Mouse (Mus musculus) forebrain, embryonic 13.5 days (tissue): ENCODE measurements around the gene Zbtb42. TPM values are rescaled to one million over a fixed set of nuclear protein-coding genes. Genes with fewer than 3 reads are reported as not detected.

Experiments used
- ATAC-seq: fragments of 200-750 bp; cut with Nextera tagmentation; 2 replicates; pipeline ENCODE4 v1.8.0; 2017
- H3K27ac ChIP-seq: fragments of 300-500 bp; sonication (generic); 2 replicates; pipeline ENCODE4 v1.5.1; 2015; ENCODE audit warnings: inconsistent platforms, mild to moderate bottlenecking, moderate library complexity
- H3K27me3 ChIP-seq: fragments of 300-500 bp; sonication (generic); 2 replicates; pipeline ENCODE4 v1.6.1; 2015; ENCODE audit warnings: mild to moderate bottlenecking, inconsistent platforms
- H3K36me3 ChIP-seq: fragments of 300-500 bp; sonication (generic); 2 replicates; pipeline ENCODE4 v1.6.1; 2015; ENCODE audit warnings: mild to moderate bottlenecking, inconsistent platforms; ENCODE audit not compliant: poor library complexity, severe bottlenecking
- H3K4me1 ChIP-seq: fragments of 300-500 bp; sonication (generic); 2 replicates; pipeline ENCODE4 v1.6.1; 2015; ENCODE audit warnings: inconsistent platforms
- H3K4me2 ChIP-seq: fragments of 300-500 bp; sonication (generic); 2 replicates; pipeline ENCODE4 v1.6.1; 2015; ENCODE audit warnings: inconsistent platforms, mild to moderate bottlenecking, moderate library complexity
- H3K4me3 ChIP-seq: fragments of 300-500 bp; sonication (generic); 2 replicates; pipeline ENCODE4 v1.5.1; 2015; ENCODE audit warnings: mild to moderate bottlenecking, inconsistent platforms
- H3K9ac ChIP-seq: fragments of 300-500 bp; sonication (generic); 2 replicates; pipeline ENCODE4 v1.6.1; 2015; ENCODE audit warnings: mild to moderate bottlenecking, inconsistent platforms
- H3K9me3 ChIP-seq: fragments of 300-500 bp; sonication (generic); replicated peaks from 2 replicates; pipeline ENCODE4 v1.6.1; 2016; ENCODE audit warnings: inconsistent platforms
- WGBS: fragments of 180-500 bp; shearing (Covaris S2); methylation state at CpG from one replicate; pipeline ENCODE4 v1.1.7; 2015; 5-methylcytosine and 5-hydroxymethylcytosine counted together
- polyA plus RNA-seq: library from polyadenylated mRNA; unstranded; fragments of >200 nt; fragmentation: Nextera tagmentation; extraction: Ambion mirVana; gene quantifications from 2 replicates; pipeline ENCODE4 v1.2.1, GENCODE M21; 2015

Gene Zbtb42
- polyA plus RNA-seq: 2.1 and 2.4 TPM in 2 replicates

DNA sequence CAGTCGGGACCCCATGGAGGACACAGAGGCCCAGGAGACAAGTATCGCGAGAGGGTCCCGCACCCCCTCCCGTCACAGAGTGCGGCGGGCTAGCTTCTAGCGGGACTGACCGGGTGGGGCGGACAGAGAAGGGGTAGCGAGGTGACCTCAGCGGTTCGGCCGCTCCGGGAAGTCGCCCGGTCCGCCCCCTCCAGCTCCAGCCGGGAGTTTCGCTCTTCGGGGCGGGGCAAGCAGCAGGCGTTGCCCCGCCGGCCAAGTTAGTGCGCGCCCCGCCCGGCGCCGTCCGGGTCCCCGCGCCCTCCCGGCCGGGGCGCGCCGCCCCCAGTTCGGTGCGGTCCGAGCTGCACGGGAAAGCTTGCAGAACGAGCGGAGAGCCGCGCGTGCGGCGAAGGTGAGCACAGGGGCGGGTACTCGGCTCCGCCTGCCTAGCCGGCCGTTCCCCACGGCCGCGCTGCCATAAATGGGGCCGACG, at the start of gene Zbtb42:
Gene Zbtb42, plus strand, starts transcription at position 274 of the 472 bp plus-strand sequence.
- Histone ChIP-seq H3K27ac (no peak within 1 kb of the TSS), H3K36me3 (no peaks in the 10 kb centered on the region), H3K9me3 (no peaks in the 10 kb centered on the region), H3K27me3 (peaks cover 46% of the 10 kb centered on the region), H3K4me2 (peak within 1 kb of the TSS; percentile 95), H3K9ac (peak within 1 kb of the TSS; percentile 71), H3K4me3 (peak within 1 kb of the TSS; percentile 59), H3K4me1 (peaks cover 41% of the 10 kb centered on the region)
- ATAC-seq: peak; percentile 23; the same call in 1 of the 2 replicates
- 1% methylated on average over 57 of the region's 60 CpGs for WGBS

DNA sequence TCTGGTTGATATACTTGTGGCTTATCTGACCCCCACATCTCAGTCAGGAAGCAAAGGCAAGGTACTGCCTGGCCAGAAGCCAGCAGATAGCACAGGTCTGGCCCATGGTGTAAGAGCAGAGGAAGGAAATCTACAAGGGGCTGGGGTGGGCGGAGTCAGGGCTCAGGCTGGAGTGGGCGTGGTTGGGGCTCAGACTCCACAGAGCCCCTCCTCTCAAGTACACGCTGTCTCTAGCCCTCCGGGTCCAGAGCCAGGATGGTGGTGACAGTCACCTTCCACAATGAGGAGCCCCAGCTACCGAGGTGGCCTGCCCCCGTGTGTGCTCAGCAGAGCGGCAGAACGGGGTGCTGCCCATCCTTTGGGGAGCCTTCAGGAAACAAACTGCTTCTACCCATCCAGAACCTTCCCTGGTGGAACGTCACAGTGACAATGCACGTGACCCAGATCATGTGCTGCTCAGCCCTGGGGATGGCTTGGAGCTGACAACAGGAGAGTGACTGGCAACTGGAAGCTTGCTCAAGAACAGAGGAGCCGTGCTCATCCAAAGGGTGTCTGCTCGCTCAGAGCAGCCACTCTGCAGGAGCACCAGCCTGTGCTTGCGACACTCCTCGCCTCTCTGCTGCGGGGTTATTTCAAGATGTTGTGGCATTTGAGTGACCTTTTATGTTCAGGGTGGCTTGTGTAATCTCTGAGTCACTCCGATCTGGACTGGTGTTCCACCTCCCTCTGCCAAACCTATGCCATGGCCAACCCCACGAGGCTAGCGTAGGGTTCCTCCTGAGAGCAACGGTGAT, 49.5 kb upstream of the Zbtb42 start:
- H3K4me2 ChIP-seq: peak overlapping the region; percentile 53
- no peak overlapping the region for H3K27ac ChIP-seq
- no peaks in the 10 kb centered on the region for H3K27me3 ChIP-seq
- H3K9ac ChIP-seq: no peak overlapping the region
- peak; percentile 81 for ATAC-seq
- H3K4me1 ChIP-seq: peaks cover 8% of the 10 kb centered on the region
- H3K36me3 ChIP-seq: no peaks in the 10 kb centered on the region
- no peaks in the 10 kb centered on the region for H3K9me3 ChIP-seq
- WGBS: 39% methylated on average over 19 of the region's 19 CpGs
- peak overlapping the region; percentile 22 for H3K4me3 ChIP-seq

DNA sequence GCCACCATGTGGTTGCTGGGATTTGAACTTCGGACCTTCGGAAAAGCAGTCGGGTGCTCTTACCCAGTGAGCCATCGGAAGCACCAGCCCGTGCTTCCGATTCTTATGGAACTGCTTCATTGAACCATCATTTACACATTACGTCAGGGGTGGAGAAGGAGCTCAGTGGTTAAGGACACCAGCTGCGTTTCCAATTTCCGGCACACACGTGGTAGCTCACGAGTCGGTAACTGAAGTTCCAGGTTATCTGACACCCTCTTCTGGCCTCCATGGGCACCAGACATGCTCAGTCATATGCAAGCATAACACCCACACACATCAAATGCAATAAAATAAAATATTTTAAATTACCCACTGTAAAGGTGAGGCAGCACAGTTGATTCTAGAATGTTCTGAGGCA, 48.6 kb upstream of the Zbtb42 start:
- H3K27ac ChIP-seq: no peak overlapping the region
- WGBS: 95% methylated on average over 12 of the region's 12 CpGs
- no peak overlapping the region for H3K4me2 ChIP-seq
- no peak for ATAC-seq
- no peaks in the 10 kb centered on the region for H3K9me3 ChIP-seq
- no peaks in the 10 kb centered on the region for H3K27me3 ChIP-seq
- H3K4me1 ChIP-seq: peaks cover 8% of the 10 kb centered on the region
- no peak overlapping the region for H3K9ac ChIP-seq
- no peak overlapping the region for H3K4me3 ChIP-seq
- H3K36me3 ChIP-seq: no peaks in the 10 kb centered on the region

DNA sequence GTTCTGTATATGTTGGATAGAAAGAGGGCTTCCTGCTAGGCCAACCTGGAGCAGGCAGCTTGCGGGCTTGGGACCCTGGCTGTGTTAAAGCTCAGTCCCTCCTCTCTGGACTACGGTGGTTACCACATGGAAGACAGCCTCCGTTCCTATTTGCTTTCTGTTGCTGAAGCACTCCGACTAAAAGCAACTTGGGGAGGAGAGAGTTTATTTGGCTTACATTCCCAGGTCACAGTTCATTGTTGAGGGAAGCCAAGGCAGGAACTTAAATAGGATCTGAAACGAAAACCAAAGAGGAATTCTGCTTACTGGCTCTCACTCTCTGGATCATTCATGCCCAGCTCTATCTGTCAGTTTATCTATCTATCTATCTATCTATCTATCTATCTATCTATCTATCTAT, 47.8 kb upstream of the Zbtb42 start:
- H3K36me3 ChIP-seq: no peaks in the 10 kb centered on the region
- peaks cover 8% of the 10 kb centered on the region for H3K4me1 ChIP-seq
- H3K27me3 ChIP-seq: no peaks in the 10 kb centered on the region
- ATAC-seq: no peak
- H3K9me3 ChIP-seq: no peaks in the 10 kb centered on the region
- no peak overlapping the region for H3K4me2 ChIP-seq
- no peak overlapping the region for H3K27ac ChIP-seq
- H3K9ac ChIP-seq: no peak overlapping the region
- no peak overlapping the region for H3K4me3 ChIP-seq
- WGBS: 80% methylated on average over 5 of the region's 5 CpGs

DNA sequence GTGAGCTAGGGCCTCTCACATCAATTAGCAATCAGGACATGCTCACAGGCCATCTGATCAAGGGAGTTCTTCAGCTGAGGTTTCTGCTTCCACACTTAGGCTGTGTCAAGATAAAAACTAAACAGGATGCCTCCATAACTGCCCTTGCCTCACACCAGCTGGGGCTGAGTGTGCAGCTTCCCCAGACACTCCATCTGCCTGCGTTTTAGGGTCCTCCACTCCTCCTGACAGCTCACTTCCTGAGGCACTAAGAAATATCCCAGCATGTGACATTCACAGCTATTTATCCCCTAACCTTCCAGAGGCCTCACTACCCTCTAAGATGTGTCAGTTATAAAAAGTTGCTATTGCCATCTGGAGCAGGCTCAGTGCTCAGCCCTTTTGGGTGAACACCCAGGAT, 47.2 kb upstream of the Zbtb42 start:
- Histone ChIP-seq H3K27ac (no peak overlapping the region), H3K36me3 (no peaks in the 10 kb centered on the region), H3K4me1 (peaks cover 8% of the 10 kb centered on the region), H3K9me3 (no peaks in the 10 kb centered on the region), H3K4me3 (no peak overlapping the region), H3K4me2 (no peak overlapping the region), H3K9ac (no peak overlapping the region), H3K27me3 (no peaks in the 10 kb centered on the region)
- ATAC-seq: no peak
- 82% methylated on average over 1 of the region's 1 CpGs for WGBS

DNA sequence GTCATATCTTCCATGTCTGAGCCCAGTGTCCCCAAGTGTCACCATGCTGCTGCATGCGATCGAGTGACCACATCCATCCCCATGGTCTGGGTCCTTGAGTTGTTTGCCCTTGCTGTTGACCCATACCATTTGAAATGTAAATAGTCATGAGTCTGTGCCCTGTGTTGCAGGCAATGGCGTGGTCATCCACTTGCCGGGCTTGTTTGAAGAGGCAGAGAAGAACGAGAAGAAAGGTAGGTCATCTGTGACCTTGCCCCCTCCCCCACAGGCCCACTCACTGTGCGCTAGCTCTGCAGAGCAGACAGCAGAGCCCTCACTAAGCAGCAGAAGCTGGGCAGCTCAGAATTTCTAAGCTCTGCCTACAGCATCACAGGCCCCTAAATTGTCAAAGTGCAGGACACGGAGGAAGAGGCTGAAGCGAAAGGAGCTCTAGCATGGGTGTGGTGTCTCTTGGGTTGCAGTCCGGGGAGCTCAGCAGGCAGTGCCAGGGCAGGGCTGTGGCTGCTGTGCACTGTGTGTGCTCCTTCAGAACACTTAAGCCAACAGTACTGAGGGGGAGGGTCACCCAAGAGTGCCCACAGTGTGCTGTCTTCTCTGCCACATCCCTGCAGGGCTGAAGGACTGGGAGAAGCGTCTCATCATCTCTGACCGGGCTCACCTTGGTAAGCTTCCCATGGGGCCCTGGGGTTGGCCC, 46.4 kb upstream of the Zbtb42 start:
- H3K9me3 ChIP-seq: no peaks in the 10 kb centered on the region
- 83% methylated on average over 11 of the region's 11 CpGs for WGBS
- no peaks in the 10 kb centered on the region for H3K36me3 ChIP-seq
- no peak for ATAC-seq
- H3K4me2 ChIP-seq: no peak overlapping the region
- H3K4me3 ChIP-seq: no peak overlapping the region
- H3K27me3 ChIP-seq: no peaks in the 10 kb centered on the region
- H3K4me1 ChIP-seq: peaks cover 8% of the 10 kb centered on the region
- H3K9ac ChIP-seq: no peak overlapping the region
- no peak overlapping the region for H3K27ac ChIP-seq

DNA sequence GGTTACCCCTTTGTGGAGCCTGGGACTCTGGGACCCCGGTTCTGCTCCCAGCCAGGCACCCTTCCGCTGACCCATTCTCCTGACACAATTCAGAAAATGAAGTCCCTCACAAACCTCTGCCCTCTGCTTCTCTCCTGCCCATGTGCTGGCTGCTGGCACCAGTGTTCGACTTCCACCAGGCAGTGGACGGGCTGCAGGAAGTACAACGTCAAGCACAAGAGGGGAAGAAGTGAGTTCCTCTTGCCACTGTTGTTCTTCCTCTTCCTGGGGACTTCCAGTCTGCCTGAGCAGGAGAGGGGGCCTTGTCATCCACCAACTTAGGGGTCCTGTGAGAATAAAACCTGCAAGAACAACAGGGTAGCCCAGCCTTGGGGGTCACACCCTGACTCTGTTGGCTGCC, 45.7 kb upstream of the Zbtb42 start:
- Histone ChIP-seq H3K27ac (no peak overlapping the region), H3K36me3 (no peaks in the 10 kb centered on the region), H3K27me3 (no peaks in the 10 kb centered on the region), H3K9ac (no peak overlapping the region), H3K4me1 (peaks cover 8% of the 10 kb centered on the region), H3K9me3 (no peaks in the 10 kb centered on the region), H3K4me3 (no peak overlapping the region), H3K4me2 (no peak overlapping the region)
- 85% methylated on average over 5 of the region's 5 CpGs for WGBS
- ATAC-seq: no peak

DNA sequence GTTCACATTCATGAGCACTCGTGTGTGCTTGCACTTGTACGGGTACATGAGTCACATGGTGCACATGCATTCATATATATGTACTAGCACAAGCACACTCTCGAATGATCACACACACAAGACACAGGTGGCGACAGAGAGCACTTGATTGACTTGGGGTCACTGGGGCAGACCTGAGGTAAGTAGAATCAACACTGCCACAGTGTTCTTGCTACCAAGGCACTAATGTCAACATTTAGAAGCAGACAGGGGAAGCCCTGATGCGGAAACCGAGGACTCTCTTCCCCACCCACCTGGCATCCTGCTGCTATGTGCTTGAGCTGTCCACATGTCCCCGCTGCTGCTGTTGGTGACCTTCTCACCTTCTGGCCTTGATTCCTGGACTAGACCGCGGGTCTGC, 44.9 kb upstream of the Zbtb42 start:
- WGBS: 81% methylated on average over 9 of the region's 9 CpGs
- Histone ChIP-seq H3K27me3 (no peaks in the 10 kb centered on the region), H3K27ac (no peak overlapping the region), H3K4me1 (peaks cover 7% of the 10 kb centered on the region), H3K9me3 (no peaks in the 10 kb centered on the region), H3K4me3 (no peak overlapping the region), H3K36me3 (no peaks in the 10 kb centered on the region), H3K4me2 (no peak overlapping the region), H3K9ac (no peak overlapping the region)
- ATAC-seq: no peak

DNA sequence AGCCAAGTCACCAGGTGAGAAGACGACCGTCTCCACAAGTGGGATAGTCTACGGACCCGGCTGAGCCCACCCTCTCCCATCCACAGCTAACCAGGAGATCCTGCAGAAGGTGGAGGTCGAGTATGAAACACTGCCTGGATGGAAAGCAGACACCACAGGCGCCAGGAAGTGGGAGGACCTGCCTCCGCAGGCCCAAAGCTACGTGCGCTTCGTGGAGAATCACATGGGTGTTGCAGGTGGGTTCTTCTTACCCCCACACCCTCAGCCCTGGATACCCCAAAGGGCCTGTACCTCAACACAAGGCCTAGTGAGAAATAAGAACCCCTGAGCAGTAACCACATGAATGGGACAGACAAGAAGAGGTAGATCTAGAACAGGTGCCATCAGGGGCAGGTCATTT, 39.1 kb upstream of the Zbtb42 start:
- no peaks in the 10 kb centered on the region for H3K36me3 ChIP-seq
- peaks cover 5% of the 10 kb centered on the region for H3K4me1 ChIP-seq
- H3K4me2 ChIP-seq: no peak overlapping the region
- H3K9ac ChIP-seq: no peak overlapping the region
- no peak overlapping the region for H3K27ac ChIP-seq
- ATAC-seq: no peak
- 89% methylated on average over 10 of the region's 10 CpGs for WGBS
- no peaks in the 10 kb centered on the region for H3K27me3 ChIP-seq
- H3K9me3 ChIP-seq: no peaks in the 10 kb centered on the region
- H3K4me3 ChIP-seq: no peak overlapping the region

DNA sequence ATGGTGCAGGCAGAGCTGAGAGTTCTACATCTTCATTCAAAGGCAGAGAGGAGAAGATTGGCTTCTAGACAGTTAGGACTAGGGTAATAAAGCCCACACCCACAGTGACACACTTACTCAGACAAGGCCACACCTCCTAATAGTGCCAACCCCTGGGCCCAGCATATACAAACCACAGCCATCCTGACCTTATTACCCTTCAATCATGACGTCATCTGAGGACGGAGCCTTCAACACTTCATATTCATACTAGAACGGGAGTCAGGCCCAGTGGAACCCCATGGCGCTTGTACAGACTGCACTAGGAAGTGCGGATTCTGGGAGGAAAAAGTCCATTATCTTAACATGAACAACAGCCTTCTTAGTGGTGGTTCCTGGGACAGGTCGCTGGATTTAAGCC, 35.5 kb upstream of the Zbtb42 start:
- H3K27ac ChIP-seq: no peak overlapping the region
- H3K4me3 ChIP-seq: no peak overlapping the region
- no peaks in the 10 kb centered on the region for H3K27me3 ChIP-seq
- H3K9me3 ChIP-seq: no peaks in the 10 kb centered on the region
- no peak overlapping the region for H3K9ac ChIP-seq
- no peak overlapping the region for H3K4me2 ChIP-seq
- 89% methylated on average over 6 of the region's 6 CpGs for WGBS
- H3K4me1 ChIP-seq: peaks cover 24% of the 10 kb centered on the region
- no peak for ATAC-seq
- peaks cover 10% of the 10 kb centered on the region for H3K36me3 ChIP-seq

DNA sequence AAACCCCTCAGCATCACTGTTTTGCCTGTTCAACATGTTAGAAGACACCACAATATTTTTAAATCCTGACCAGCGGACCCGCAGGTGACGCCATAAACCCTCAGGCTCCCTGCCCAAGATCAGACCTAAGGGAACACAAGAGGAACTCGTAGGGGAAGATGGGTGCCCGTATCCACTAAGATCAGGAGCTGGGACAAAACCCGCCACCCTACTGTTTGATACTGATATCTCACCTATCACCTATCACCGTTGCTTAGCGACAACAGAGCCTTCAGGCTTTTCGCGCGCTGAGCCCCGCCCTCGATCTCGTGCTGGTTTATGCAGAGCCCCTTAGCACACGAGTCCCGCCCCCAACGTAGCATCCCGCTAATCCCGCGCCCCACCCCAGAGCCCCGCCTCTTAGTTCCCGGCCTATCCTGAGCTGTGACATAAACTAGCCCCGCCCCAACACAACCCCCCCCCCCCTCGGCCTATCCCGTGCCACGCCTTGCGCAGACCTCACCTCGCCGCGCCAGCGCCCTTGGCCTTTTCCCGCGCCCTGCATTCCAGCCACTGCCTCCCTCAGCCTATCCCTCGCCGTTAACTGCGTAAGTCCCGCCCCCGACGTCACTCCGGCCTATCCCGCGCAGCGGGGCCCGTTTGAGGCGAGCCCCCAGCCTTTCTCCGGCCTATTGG, 34.3 kb upstream of the Zbtb42 start, which contains the start of gene Siva1:
Gene Siva1, plus strand, starts transcription at position 500 of the 675 bp plus-strand sequence.
- Histone ChIP-seq H3K4me2 (peak within 1 kb of the TSS; percentile 89), H3K4me1 (peaks cover 24% of the 10 kb centered on the region), H3K27ac (peak within 1 kb of the TSS; percentile 85), H3K4me3 (peak within 1 kb of the TSS; percentile 74), H3K9ac (peak within 1 kb of the TSS; percentile 84), H3K27me3 (no peaks in the 10 kb centered on the region), H3K36me3 (peaks cover 22% of the 10 kb centered on the region), H3K9me3 (no peaks in the 10 kb centered on the region)
- 2% methylated on average over 42 of the region's 46 CpGs for WGBS
- peak; percentile 96 for ATAC-seq
